Mouse (Mus musculus) neutrophil, adult 5-6 weeks (primary cell): ENCODE results near the gene Tstd2. TPM values are rescaled to one million over a fixed set of nuclear protein-coding genes. Genes with fewer than 3 reads are reported as not detected.

ENCODE experiments used
- ATAC-seq: fragments of 151-379, 151-347 bp; 2 replicates; pipeline ENCODE4 v1.8.0; 2017; ENCODE audit warnings: mild to moderate bottlenecking, moderate TSS enrichment; ENCODE audit not compliant: insufficient number of reproducible peaks, poor library complexity, low FRiP score, severe bottlenecking; ENCODE audit errors: extremely low read depth
- total RNA-seq: library from RNA; stranded (forward); fragments of 200-1000 nt; gene quantifications from 2 replicates; pipeline ENCODE4 v1.2.3, GENCODE M21; 2017

The Tstd2 gene
- total RNA-seq, 1 experiment from 2014 or later: 27.4 TPM

- peak; percentile 73 for ATAC-seq
Measured at GRCm38 (mm10) chr4:46126541-46126940, 12.0 kb downstream of the Tstd2 start.

GRCm38 (mm10) chr4:46123358-46123757, 15.1 kb downstream of the Tstd2 start:
- no peak for ATAC-seq

GRCm38 (mm10) chr4:46120767-46121166, 17.7 kb downstream of the Tstd2 start:
- ATAC-seq: no peak

- ATAC-seq: no peak
Measured at GRCm38 (mm10) chr4:46119514-46120094, 18.9 kb downstream of the Tstd2 start.

GRCm38 (mm10) chr4:46117536-46117935, 21.0 kb downstream of the Tstd2 start:
- no peak for ATAC-seq

GRCm38 (mm10) chr4:46116544-46117175, 21.8 kb downstream of the Tstd2 start:
- ATAC-seq: no peak

GRCm38 (mm10) chr4:46115308-46115707, 23.2 kb downstream of the Tstd2 start:
- ATAC-seq: no peak

- no peak for ATAC-seq
Measured at GRCm38 (mm10) chr4:46111361-46111760, 27.1 kb downstream of the Tstd2 start.

GRCm38 (mm10) chr4:46110084-46110483, 28.4 kb downstream of the Tstd2 start:
- ATAC-seq: no peak

GRCm38 (mm10) chr4:46102078-46102769, 36.3 kb downstream of the Tstd2 start:
- ATAC-seq: no peak

- ATAC-seq: no peak
Measured at GRCm38 (mm10) chr4:46101211-46101711, 37.2 kb downstream of the Tstd2 start.

GRCm38 (mm10) chr4:46100539-46100938, 38.0 kb downstream of the Tstd2 start:
- ATAC-seq: no peak

- no peak for ATAC-seq
Measured at GRCm38 (mm10) chr4:46099132-46099531, 39.4 kb downstream of the Tstd2 start.

- no peak for ATAC-seq
Measured at GRCm38 (mm10) chr4:46097591-46097990, 40.9 kb downstream of the Tstd2 start.

GRCm38 (mm10) chr4:46096546-46096945, 41.9 kb downstream of the Tstd2 start:
- ATAC-seq: no peak

GRCm38 (mm10) chr4:46095826-46096159, 42.7 kb downstream of the Tstd2 start:
- ATAC-seq: no peak

- ATAC-seq: no peak
Measured at GRCm38 (mm10) chr4:46094916-46095825, 43.3 kb downstream of the Tstd2 start.

- no peak for ATAC-seq
Measured at GRCm38 (mm10) chr4:46092429-46093076, 45.9 kb downstream of the Tstd2 start.
